Mouse (Mus musculus): ENCODE measurements around the gene Bckdha.

- TF ChIP-seq CTCF (IDR thresholded peaks at IDR 0.05; ENCODE audit: borderline replicate concordance, extremely low read depth, insufficient read depth, insufficient read length), result no peak
- TF ChIP-seq POLR2A (IDR thresholded peaks at IDR 0.05; ENCODE audit: borderline replicate concordance, extremely low read depth, insufficient read depth, insufficient read length, poor library complexity, severe bottlenecking), result no peak
Observed at GRCm38 (mm10) chr7:25651281-25651680, 7.5 kb downstream of the Bckdha start.

Data from brain, embryonic 14.5 days (tissue).